Mouse (Mus musculus) olfactory bulb, adult 2 months (tissue): ENCODE results near the gene Angptl7. TPM values are rescaled to one million over a fixed set of nuclear protein-coding genes. Genes with fewer than 3 reads are reported as not detected.

Experiments
- H3K27ac ChIP-seq: fragments of 200-500 bp; 2 replicates; pipeline ENCODE4 v1.5.1; 2012; ENCODE audit warnings: low read depth, low read length; ENCODE audit not compliant: insufficient read depth
- H3K4me1 ChIP-seq: fragments of 200-500 bp; 2 replicates; pipeline ENCODE4 v1.6.1; 2012; ENCODE audit warnings: low read length; ENCODE audit not compliant: control insufficient read depth, insufficient read depth
- H3K4me3 ChIP-seq: fragments of 200-500 bp; 2 replicates; pipeline ENCODE4 v1.5.1; 2012; ENCODE audit warnings: mild to moderate bottlenecking, low read depth, low read length, moderate library complexity; ENCODE audit not compliant: insufficient read depth
- CTCF ChIP-seq: fragments of 200-500 bp; IDR thresholded peaks from 2 replicates; pipeline ENCODE4 v1.5.1; 2012; ENCODE audit warnings: low read depth, mild to moderate bottlenecking, low read length, moderate library complexity; ENCODE audit not compliant: insufficient read depth
- POLR2A ChIP-seq: fragments of 200-500 bp; IDR thresholded peaks from 2 replicates; pipeline ENCODE4 v1.6.1; 2012; ENCODE audit warnings: mild to moderate bottlenecking, low read depth, low read length, moderate library complexity; ENCODE audit not compliant: insufficient read depth
- WGBS: fragments of 180-500 bp; shearing (Covaris S2); methylation state at CpG from one replicate; pipeline ENCODE4 v1.1.7; 2018; 5-methylcytosine and 5-hydroxymethylcytosine counted together
- polyA plus RNA-seq: library from polyadenylated mRNA; stranded (reverse); fragments of >200 nt; gene quantifications from 2 replicates; pipeline ENCODE4 v1.2.4, GENCODE M21; 2012; ENCODE audit warnings: low replicate concordance; ENCODE audit not compliant: missing spikeins, insufficient read depth, insufficient read length

The Angptl7 gene
- not detected in 2 replicates for polyA plus RNA-seq

DNA sequence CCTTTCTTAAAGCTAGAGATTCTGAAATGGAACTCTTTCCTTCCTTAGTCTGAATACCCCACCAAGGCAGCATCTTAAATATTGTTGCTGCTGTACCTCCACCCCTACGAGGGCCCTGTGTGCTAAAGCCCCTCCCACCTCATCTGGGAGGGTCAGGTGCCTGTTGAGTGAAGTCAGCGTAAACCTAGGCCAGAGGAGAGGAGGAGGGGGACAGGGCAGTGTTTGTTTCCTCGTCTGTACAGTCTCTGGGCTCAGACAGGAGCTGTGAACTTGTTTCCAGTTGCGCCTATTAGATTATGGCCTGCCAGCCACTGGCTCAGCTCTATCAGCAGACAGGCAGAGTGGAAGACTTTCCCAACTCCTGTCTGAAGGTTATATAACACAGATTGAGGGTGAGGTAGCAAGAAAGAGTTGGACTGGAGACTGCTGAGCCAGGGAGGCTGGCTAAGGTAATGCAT is at the start of gene Angptl7:
Gene Angptl7, minus strand, starts transcription at position 51 of the 458 bp plus-strand sequence.
- H3K4me3 ChIP-seq, result no peak within 1 kb of the TSS
- WGBS, result 58% methylated on average over 4 of the region's 4 CpGs
- TF ChIP-seq POLR2A (no peak), CTCF (no peak)
- no peak within 1 kb of the TSS for H3K27ac ChIP-seq
- H3K4me1 ChIP-seq, result peaks cover 28% of the 10 kb centered on the region

DNA sequence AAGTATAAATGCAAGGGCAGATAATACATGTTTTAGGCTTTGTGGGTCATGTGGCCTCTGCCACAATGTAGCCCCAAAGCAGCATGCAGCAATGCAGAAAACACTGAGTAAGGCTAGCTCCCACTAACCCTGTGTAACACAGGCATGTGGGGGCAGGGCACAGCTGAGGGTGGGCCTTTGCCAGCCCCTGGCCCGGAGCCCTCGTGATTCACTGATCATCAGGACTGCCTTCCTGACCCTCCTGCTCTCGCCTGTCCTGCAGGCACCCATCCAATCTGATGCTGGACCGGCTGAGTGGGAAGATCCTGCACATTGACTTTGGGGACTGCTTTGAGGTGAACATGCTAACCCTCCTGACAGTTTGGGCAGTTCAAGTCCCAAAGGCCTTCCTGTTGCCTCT is 48.8 kb upstream of the Angptl7 start:
- Histone ChIP-seq H3K27ac (no peak overlapping the region), H3K4me3 (no peak overlapping the region), H3K4me1 (no peaks in the 10 kb centered on the region)
- TF ChIP-seq CTCF (no peak), POLR2A (no peak)
- 70% methylated on average over 4 of the region's 4 CpGs for WGBS

- Histone ChIP-seq H3K4me3 (no peak overlapping the region), H3K4me1 (no peaks in the 10 kb centered on the region), H3K27ac (no peak overlapping the region)
- WGBS, result 68% methylated on average over 3 of the region's 3 CpGs
- TF ChIP-seq POLR2A (no peak), CTCF (no peak)
Measured at GRCm38 (mm10) chr4:148535876-148536275, 35.6 kb upstream of the Angptl7 start.

- TF ChIP-seq POLR2A (no peak), CTCF (no peak)
- Histone ChIP-seq H3K4me3 (no peak overlapping the region), H3K4me1 (no peaks in the 10 kb centered on the region), H3K27ac (no peak overlapping the region)
- WGBS, result 47% methylated on average over 12 of the region's 12 CpGs
Measured at GRCm38 (mm10) chr4:148533613-148534328, 33.5 kb upstream of the Angptl7 start.

DNA sequence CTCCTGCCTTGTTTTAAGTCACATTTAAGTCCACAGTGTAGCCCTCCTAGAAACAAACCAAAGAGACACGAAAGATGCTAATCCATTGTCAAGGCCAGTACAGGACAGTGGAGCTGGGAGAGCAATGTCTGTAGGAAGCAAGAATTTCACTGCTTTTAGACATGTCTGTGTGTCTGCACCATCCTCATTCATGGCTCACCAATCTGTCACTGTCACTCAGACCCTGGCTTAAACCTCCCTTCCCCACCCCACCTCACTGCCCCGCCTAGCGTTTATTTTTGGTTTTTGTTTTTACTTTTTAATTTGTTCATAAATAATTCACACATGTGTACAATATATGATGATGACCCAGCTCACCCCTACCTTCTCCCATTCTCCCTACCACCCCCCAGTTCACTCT is 32.3 kb upstream of the Angptl7 start:
- TF ChIP-seq POLR2A (no peak), CTCF (no peak)
- H3K4me3 ChIP-seq, result no peak overlapping the region
- no peaks in the 10 kb centered on the region for H3K4me1 ChIP-seq
- 95% methylated on average over 3 of the region's 3 CpGs for WGBS
- H3K27ac ChIP-seq, result no peak overlapping the region

- Histone ChIP-seq H3K4me1 (no peaks in the 10 kb centered on the region), H3K27ac (no peak overlapping the region), H3K4me3 (no peak overlapping the region)
- 87% methylated on average over 4 of the region's 4 CpGs for WGBS
- TF ChIP-seq POLR2A (no peak), CTCF (no peak)
Measured at GRCm38 (mm10) chr4:148531341-148531740, 31.1 kb upstream of the Angptl7 start.

GRCm38 (mm10) chr4:148530778-148531177 is 30.5 kb upstream of the Angptl7 start:
- no peak for TF ChIP-seq POLR2A
- no peak for TF ChIP-seq CTCF
- WGBS, result 82% methylated on average over 6 of the region's 6 CpGs
- no peak overlapping the region for H3K27ac ChIP-seq

DNA sequence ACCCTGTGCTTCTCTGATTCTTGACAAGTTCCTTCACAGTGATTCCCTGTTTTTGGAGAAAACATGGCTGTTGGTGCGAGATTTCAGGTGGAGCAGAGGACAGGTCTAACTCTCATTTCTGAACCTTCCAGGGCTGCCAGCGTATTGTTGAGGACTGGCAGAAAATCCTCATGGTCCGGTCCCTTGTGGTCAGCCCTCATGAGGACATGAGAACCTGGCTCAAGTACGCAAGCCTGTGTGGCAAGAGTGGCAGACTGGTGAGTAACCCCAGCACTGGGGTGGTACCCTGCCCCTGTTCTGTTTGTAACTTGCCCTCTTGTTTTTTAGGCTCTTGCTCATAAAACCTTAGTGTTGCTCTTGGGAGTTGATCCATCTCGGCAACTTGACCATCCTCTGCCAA is 30.1 kb upstream of the Angptl7 start:
- no peaks in the 10 kb centered on the region for H3K4me1 ChIP-seq
- no peak overlapping the region for H3K27ac ChIP-seq
- no peak overlapping the region for H3K4me3 ChIP-seq
- TF ChIP-seq POLR2A (no peak), CTCF (no peak)
- 93% methylated on average over 5 of the region's 5 CpGs for WGBS

More at GRCm38 (mm10) chr4:148530778-148531177, 30.5 kb upstream of the Angptl7 start:
- no peak overlapping the region for H3K4me3 ChIP-seq
- no peaks in the 10 kb centered on the region for H3K4me1 ChIP-seq

GRCm38 (mm10) chr4:148527158-148527910 is 27.1 kb upstream of the Angptl7 start:
- WGBS, result 87% methylated on average over 10 of the region's 10 CpGs
- no peak overlapping the region for H3K27ac ChIP-seq
- no peaks in the 10 kb centered on the region for H3K4me1 ChIP-seq
- TF ChIP-seq CTCF (no peak), POLR2A (no peak)
- H3K4me3 ChIP-seq, result no peak overlapping the region
